Mouse (Mus musculus): ENCODE data around the gene Tgm4.

GRCm38 (mm10) chr9:123104362-123104761 is 69.8 kb downstream of the Tgm4 start:
- TF ChIP-seq CTCF (IDR thresholded peaks at IDR 0.05; ENCODE audit: low read depth) (no peak), EP300 (IDR thresholded peaks at IDR 0.05; ENCODE audit: low read depth) (no peak)

All from liver, postnatal 0 days (tissue).